Mouse (Mus musculus): ENCODE results near the gene Myo1e. TPM values are rescaled to one million over a fixed set of nuclear protein-coding genes. Genes with fewer than 3 reads are reported as not detected.

The Myo1e gene
- 23.2 and 24.5 TPM in 2 replicates for polyA plus RNA-seq (2015; fragmentation: Nextera tagmentation; extraction: Ambion mirVana)

- peak within 1 kb of the TSS; percentile 96 for H3K4me2 ChIP-seq
- peaks cover 21% of the 10 kb centered on the region for H3K4me1 ChIP-seq
- no peaks in the 10 kb centered on the region for H3K27me3 ChIP-seq
- WGBS, result under 1% methylated on average over 43 of the region's 43 CpGs
- H3K27ac ChIP-seq, result peak within 1 kb of the TSS; percentile 94
- H3K4me3 ChIP-seq, result peak within 1 kb of the TSS; percentile 75
- no peaks in the 10 kb centered on the region for H3K36me3 ChIP-seq
- H3K9ac ChIP-seq, result peak within 1 kb of the TSS; percentile 84
- ATAC-seq (ENCODE audit: insufficient number of reproducible peaks, insufficient read depth, low FRiP score, low TSS enrichment, low read depth), result peak; percentile 90
- no peaks in the 10 kb centered on the region for H3K9me3 ChIP-seq
Observed at GRCm38 (mm10) chr9:70207151-70207831, at the start of gene Myo1e. Gene Myo1e, plus strand, starts transcription at chr9:70207350.

DNA sequence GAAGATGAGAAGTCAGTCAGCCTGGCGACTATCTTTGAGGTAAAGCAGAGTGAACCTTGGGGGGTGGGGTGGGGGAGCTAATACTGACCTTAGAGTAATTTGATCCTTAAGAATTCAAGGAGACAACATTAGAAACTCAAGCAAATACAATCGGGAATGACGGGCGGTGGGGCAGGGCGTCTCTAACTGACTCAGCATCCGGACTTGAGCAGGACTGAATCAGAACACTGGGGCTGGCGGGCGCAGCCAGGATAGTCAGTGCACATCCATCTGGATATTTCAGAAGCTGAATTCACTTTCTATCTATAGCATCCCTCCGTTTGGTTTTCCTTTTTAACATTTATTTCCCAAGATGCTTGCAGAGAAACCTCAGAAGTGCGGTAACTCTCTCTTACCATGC lies 47.1 kb upstream of the Myo1e start:
- Histone ChIP-seq H3K9me3 (no peaks in the 10 kb centered on the region), H3K4me2 (no peak overlapping the region)
- WGBS, result 70% methylated on average over 10 of the region's 10 CpGs

GRCm38 (mm10) chr9:70168973-70169372 lies 38.2 kb upstream of the Myo1e start:
- Histone ChIP-seq H3K4me3 (no peak overlapping the region), H3K4me2 (no peak overlapping the region), H3K4me1 (no peaks in the 10 kb centered on the region), H3K36me3 (no peaks in the 10 kb centered on the region), H3K27me3 (no peaks in the 10 kb centered on the region), H3K9ac (no peak overlapping the region), H3K27ac (no peak overlapping the region), H3K9me3 (no peaks in the 10 kb centered on the region)
- no peak for ATAC-seq (ENCODE audit: insufficient number of reproducible peaks, insufficient read depth, low FRiP score, low TSS enrichment, low read depth)
- 81% methylated on average over 7 of the region's 7 CpGs for WGBS

More for the DNA sequence above, 47.1 kb upstream of the Myo1e start:
- no peak overlapping the region for H3K9ac ChIP-seq
- no peak overlapping the region for H3K4me3 ChIP-seq
- H3K27me3 ChIP-seq, result no peaks in the 10 kb centered on the region
- no peaks in the 10 kb centered on the region for H3K4me1 ChIP-seq
- ATAC-seq (ENCODE audit: insufficient number of reproducible peaks, insufficient read depth, low FRiP score, low TSS enrichment, low read depth), result no peak
- no peak overlapping the region for H3K27ac ChIP-seq
- no peaks in the 10 kb centered on the region for H3K36me3 ChIP-seq

- WGBS, result 58% methylated on average over 4 of the region's 4 CpGs
- H3K4me2 ChIP-seq, result no peak overlapping the region
- H3K27ac ChIP-seq, result no peak overlapping the region
Observed at GRCm38 (mm10) chr9:70174291-70174848, 32.8 kb upstream of the Myo1e start.

DNA sequence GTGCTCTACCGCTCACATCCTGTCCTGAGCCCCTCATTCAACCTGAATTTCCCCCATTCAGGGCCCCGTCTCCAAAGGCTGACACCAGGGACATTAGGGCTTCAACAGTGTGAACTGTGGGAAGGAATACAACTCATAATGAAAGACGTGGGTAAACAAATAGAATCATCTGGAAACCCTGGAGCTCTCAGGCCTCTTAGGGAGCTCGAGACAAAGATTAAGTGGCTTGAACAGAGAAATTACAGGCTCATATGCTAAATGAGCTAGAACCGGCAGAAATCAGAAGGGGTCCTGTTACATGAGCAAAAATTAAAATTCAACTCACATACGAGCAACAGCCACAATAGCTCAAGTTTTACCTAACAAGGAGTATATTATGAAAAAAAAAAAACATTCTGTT lies 32.3 kb upstream of the Myo1e start:
- Histone ChIP-seq H3K9ac (no peak overlapping the region), H3K9me3 (no peaks in the 10 kb centered on the region), H3K36me3 (no peaks in the 10 kb centered on the region), H3K27ac (no peak overlapping the region), H3K4me1 (peaks cover 10% of the 10 kb centered on the region), H3K27me3 (no peaks in the 10 kb centered on the region), H3K4me2 (no peak overlapping the region), H3K4me3 (no peak overlapping the region)
- WGBS, result 25% methylated on average over 6 of the region's 6 CpGs
- no peak for ATAC-seq (ENCODE audit: insufficient number of reproducible peaks, insufficient read depth, low FRiP score, low TSS enrichment, low read depth)

More at GRCm38 (mm10) chr9:70174291-70174848, 32.8 kb upstream of the Myo1e start:
- H3K36me3 ChIP-seq, result no peaks in the 10 kb centered on the region
- H3K27me3 ChIP-seq, result no peaks in the 10 kb centered on the region
- H3K9ac ChIP-seq, result no peak overlapping the region
- H3K4me1 ChIP-seq, result peaks cover 10% of the 10 kb centered on the region
- ATAC-seq (ENCODE audit: insufficient number of reproducible peaks, insufficient read depth, low FRiP score, low TSS enrichment, low read depth), result no peak
- H3K4me3 ChIP-seq, result no peak overlapping the region
- H3K9me3 ChIP-seq, result no peaks in the 10 kb centered on the region

GRCm38 (mm10) chr9:70176291-70176690 lies 30.9 kb upstream of the Myo1e start:
- Histone ChIP-seq H3K36me3 (no peaks in the 10 kb centered on the region), H3K9me3 (no peaks in the 10 kb centered on the region), H3K4me2 (no peak overlapping the region), H3K4me1 (peaks cover 11% of the 10 kb centered on the region), H3K9ac (no peak overlapping the region), H3K27me3 (no peaks in the 10 kb centered on the region), H3K27ac (no peak overlapping the region), H3K4me3 (no peak overlapping the region)
- no peak for ATAC-seq (ENCODE audit: insufficient number of reproducible peaks, insufficient read depth, low FRiP score, low TSS enrichment, low read depth)
- WGBS, result 80% methylated on average over 3 of the region's 3 CpGs

GRCm38 (mm10) chr9:70181719-70182118 lies 25.4 kb upstream of the Myo1e start:
- H3K9ac ChIP-seq, result no peak overlapping the region
- no peak for ATAC-seq (ENCODE audit: insufficient number of reproducible peaks, insufficient read depth, low FRiP score, low TSS enrichment, low read depth)
- WGBS, result 43% methylated on average over 12 of the region's 12 CpGs
- no peak overlapping the region for H3K4me3 ChIP-seq
- H3K9me3 ChIP-seq, result no peaks in the 10 kb centered on the region
- peaks cover 8% of the 10 kb centered on the region; the same call in 1 of the 2 replicates for H3K4me1 ChIP-seq
- no peak overlapping the region for H3K4me2 ChIP-seq
- H3K27me3 ChIP-seq, result no peaks in the 10 kb centered on the region
- no peak overlapping the region for H3K27ac ChIP-seq
- H3K36me3 ChIP-seq, result no peaks in the 10 kb centered on the region

GRCm38 (mm10) chr9:70182639-70183038 lies 24.5 kb upstream of the Myo1e start:
- no peak overlapping the region for H3K4me3 ChIP-seq
- H3K4me1 ChIP-seq, result peaks cover 8% of the 10 kb centered on the region; the same call in 1 of the 2 replicates
- WGBS, result 26% methylated on average over 7 of the region's 7 CpGs
- no peaks in the 10 kb centered on the region for H3K36me3 ChIP-seq
- no peaks in the 10 kb centered on the region for H3K27me3 ChIP-seq
- H3K9me3 ChIP-seq, result no peaks in the 10 kb centered on the region
- no peak overlapping the region for H3K4me2 ChIP-seq
- H3K27ac ChIP-seq, result no peak overlapping the region
- H3K9ac ChIP-seq, result no peak overlapping the region
- no peak for ATAC-seq (ENCODE audit: insufficient number of reproducible peaks, insufficient read depth, low FRiP score, low TSS enrichment, low read depth)

DNA sequence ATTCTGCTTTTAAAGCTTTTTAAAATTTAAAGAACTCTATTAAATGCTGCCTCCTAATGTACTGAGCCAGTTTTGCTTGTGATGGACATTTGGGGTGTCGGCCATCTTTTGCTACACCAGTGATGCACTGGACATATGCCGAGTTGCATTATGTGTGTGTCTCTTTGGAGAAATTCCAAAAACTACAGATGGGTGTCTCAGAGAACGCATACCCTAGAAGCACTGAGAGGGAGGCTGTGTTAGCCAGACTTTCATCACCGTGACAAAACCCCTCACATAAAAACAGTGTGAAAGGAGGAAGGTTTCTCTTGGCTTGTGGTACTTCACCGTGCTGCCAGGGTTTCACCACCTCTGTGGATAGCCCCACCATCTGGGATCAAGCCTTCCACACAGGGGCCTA lies 14.8 kb upstream of the Myo1e start:
- H3K4me2 ChIP-seq, result no peak overlapping the region
- no peaks in the 10 kb centered on the region for H3K36me3 ChIP-seq
- H3K4me3 ChIP-seq, result no peak overlapping the region
- no peak overlapping the region for H3K9ac ChIP-seq
- H3K27ac ChIP-seq, result no peak overlapping the region
- H3K4me1 ChIP-seq, result no peaks in the 10 kb centered on the region
- no peaks in the 10 kb centered on the region for H3K9me3 ChIP-seq
- H3K27me3 ChIP-seq, result no peaks in the 10 kb centered on the region
- ATAC-seq (ENCODE audit: insufficient number of reproducible peaks, insufficient read depth, low FRiP score, low TSS enrichment, low read depth), result no peak
- WGBS, result 86% methylated on average over 5 of the region's 5 CpGs

DNA sequence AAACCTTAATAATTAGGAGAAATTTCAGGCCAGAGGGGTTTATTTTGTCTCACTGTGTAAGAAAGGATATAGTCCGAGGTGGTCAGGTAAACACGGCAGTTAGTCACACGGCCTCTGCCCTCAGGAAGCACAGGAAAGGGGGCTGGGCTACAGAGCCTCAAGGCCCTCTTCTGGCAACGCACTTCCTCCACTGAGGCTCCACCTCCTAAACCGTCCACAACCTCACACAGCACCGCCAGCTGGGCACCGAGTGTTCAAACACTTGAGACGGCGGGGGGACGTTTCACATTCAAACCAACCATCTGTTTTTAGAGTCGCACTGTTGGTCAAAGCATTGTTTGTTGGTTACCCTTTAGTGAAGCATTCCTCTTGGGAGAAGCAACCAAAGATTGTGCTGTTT lies 12.5 kb upstream of the Myo1e start:
- no peak for ATAC-seq (ENCODE audit: insufficient number of reproducible peaks, insufficient read depth, low FRiP score, low TSS enrichment, low read depth)
- Histone ChIP-seq H3K9me3 (no peaks in the 10 kb centered on the region), H3K27me3 (no peaks in the 10 kb centered on the region), H3K36me3 (no peaks in the 10 kb centered on the region), H3K4me3 (no peak overlapping the region), H3K4me2 (no peak overlapping the region), H3K4me1 (no peaks in the 10 kb centered on the region), H3K9ac (no peak overlapping the region), H3K27ac (no peak overlapping the region)
- 81% methylated on average over 11 of the region's 11 CpGs for WGBS

GRCm38 (mm10) chr9:70196956-70197659 lies 10.0 kb upstream of the Myo1e start:
- no peak overlapping the region for H3K27ac ChIP-seq
- H3K9me3 ChIP-seq, result no peaks in the 10 kb centered on the region
- no peak for ATAC-seq (ENCODE audit: insufficient number of reproducible peaks, insufficient read depth, low FRiP score, low TSS enrichment, low read depth)

GRCm38 (mm10) chr9:70197992-70198391 lies 9.2 kb upstream of the Myo1e start:
- Histone ChIP-seq H3K27me3 (no peaks in the 10 kb centered on the region), H3K9ac (no peak overlapping the region), H3K4me2 (no peak overlapping the region), H3K4me1 (no peaks in the 10 kb centered on the region), H3K36me3 (no peaks in the 10 kb centered on the region), H3K9me3 (no peaks in the 10 kb centered on the region), H3K27ac (no peak overlapping the region), H3K4me3 (no peak overlapping the region)
- 92% methylated on average over 8 of the region's 8 CpGs for WGBS
- ATAC-seq (ENCODE audit: insufficient number of reproducible peaks, insufficient read depth, low FRiP score, low TSS enrichment, low read depth), result no peak

More at GRCm38 (mm10) chr9:70196956-70197659, 10.0 kb upstream of the Myo1e start:
- no peak overlapping the region for H3K4me3 ChIP-seq
- H3K4me1 ChIP-seq, result no peaks in the 10 kb centered on the region
- no peaks in the 10 kb centered on the region for H3K36me3 ChIP-seq
- no peaks in the 10 kb centered on the region for H3K27me3 ChIP-seq
- WGBS, result 79% methylated on average over 15 of the region's 15 CpGs
- H3K4me2 ChIP-seq, result no peak overlapping the region
- no peak overlapping the region for H3K9ac ChIP-seq
